Mouse (Mus musculus) limb, embryonic 14.5 days (tissue): ENCODE measurements around the gene Tnfsfm13. TPM values are rescaled to one million over a fixed set of nuclear protein-coding genes. Genes with fewer than 3 reads are reported as not detected.
"Not testable (repeated sequence)": the region's sequence is repeated elsewhere in the genome, so short reads cannot be mapped to it uniquely, and the experiment has no call there.

Source experiments
- ATAC-seq: fragments of 200-750 bp; cut with Nextera tagmentation; 2 replicates; pipeline ENCODE4 v1.8.0; 2017; ENCODE audit warnings: low read depth, moderate number of reproducible peaks, moderate TSS enrichment; ENCODE audit not compliant: low FRiP score
- DNase-seq: peaks from one replicate; pipeline ENCODE4 v3.0.0-alpha.2; 2015; ENCODE audit warnings: low spot score
- H3K27ac ChIP-seq: fragments of 300-500 bp; sonication (generic); replicated peaks from 2 replicates; pipeline ENCODE4 v1.5.1; 2014; ENCODE audit warnings: low read depth, mild to moderate bottlenecking, low read length, moderate library complexity, mixed read lengths
- H3K27me3 ChIP-seq: fragments of 300-500 bp; sonication (generic); 2 replicates; pipeline ENCODE4 v1.6.1; 2014; ENCODE audit warnings: low read length, mixed read lengths; ENCODE audit not compliant: control insufficient read depth, insufficient read depth
- H3K36me3 ChIP-seq: fragments of 300-500 bp; sonication (generic); 2 replicates; pipeline ENCODE4 v1.6.1; 2014; ENCODE audit warnings: mild to moderate bottlenecking, low read length, moderate library complexity, mixed read lengths; ENCODE audit not compliant: control insufficient read depth, insufficient read depth
- H3K4me1 ChIP-seq: fragments of 300-500 bp; sonication (generic); 2 replicates; pipeline ENCODE4 v1.6.1; 2014; ENCODE audit warnings: antibody characterized with exemption, low read length, mixed read lengths; ENCODE audit not compliant: control insufficient read depth, insufficient read depth
- H3K4me2 ChIP-seq: fragments of 300-500 bp; sonication (generic); replicated peaks from 2 replicates; pipeline ENCODE4 v1.6.1; 2014; ENCODE audit warnings: low read depth, mild to moderate bottlenecking, low read length, moderate library complexity; ENCODE audit not compliant: severe bottlenecking
- H3K4me3 ChIP-seq: fragments of 300-500 bp; sonication (generic); replicated peaks from 2 replicates; pipeline ENCODE4 v1.5.1; 2014; ENCODE audit warnings: low read length
- H3K9ac ChIP-seq: fragments of 300-500 bp; sonication (generic); 2 replicates; pipeline ENCODE4 v1.6.1; 2014; ENCODE audit warnings: mild to moderate bottlenecking, low read depth, low read length, moderate library complexity; ENCODE audit not compliant: severe bottlenecking
- H3K9me3 ChIP-seq: fragments of 300-500 bp; sonication (generic); 2 replicates; pipeline ENCODE4 v1.6.1; 2016; ENCODE audit warnings: low read length; ENCODE audit not compliant: control insufficient read depth
- POLR2A ChIP-seq: fragments of 200-500 bp; IDR thresholded peaks from 2 replicates; pipeline ENCODE4 v1.8.0; 2012; ENCODE audit warnings: inconsistent platforms, mild to moderate bottlenecking, moderate library complexity, borderline replicate concordance; ENCODE audit not compliant: insufficient read depth, insufficient read length; ENCODE audit errors: extremely low read depth
- WGBS: fragments of 180-500 bp; shearing (Covaris S2); extraction: QIAGEN DNeasy Blood & Tissue Kit; methylation state at CpG from one replicate; pipeline ENCODE4 v1.1.7; 2014; 5-methylcytosine and 5-hydroxymethylcytosine counted together
- polyA plus RNA-seq, 2 experiments: library from polyadenylated mRNA; depleted of rRNA in 1 of 2; stranded (reverse) in 1 of 2; unstranded in 1 of 2; fragments of >200 nt; fragmentation: Nextera tagmentation in 1 of 2; extraction: Ambion mirVana in 1 of 2; gene quantifications; 2 replicates each; pipeline versions ENCODE4 v1.2.1 to v1.2.3; 2012 to 2014

Tnfsfm13 gene
- polyA plus RNA-seq, 2 experiments, result 6.6 to 6.9 TPM

- H3K9ac ChIP-seq, result no peak overlapping the region
- DNase-seq (no peak), ATAC-seq (no peak)
- H3K4me2 ChIP-seq, result no peak overlapping the region
- H3K27me3 ChIP-seq, result no peaks in the 10 kb centered on the region
- no peak overlapping the region for H3K4me3 ChIP-seq
- TF ChIP-seq POLR2A, result no peak
- H3K36me3 ChIP-seq, result no peaks in the 10 kb centered on the region
- H3K4me1 ChIP-seq, result no peaks in the 10 kb centered on the region; the same call in 1 of the 2 replicates
- 26% methylated on average over 2 of the region's 2 CpGs for WGBS
- H3K9me3 ChIP-seq, result no peaks in the 10 kb centered on the region
- no peak overlapping the region for H3K27ac ChIP-seq
Observed at GRCm38 (mm10) chr11:69704613-69705010, 8.7 kb upstream of the Tnfsfm13 start.

- Histone ChIP-seq H3K9me3 (no peaks in the 10 kb centered on the region), H3K4me3 (no peak overlapping the region), H3K4me1 (no peaks in the 10 kb centered on the region; the same call in 1 of the 2 replicates), H3K4me2 (no peak overlapping the region), H3K27me3 (no peaks in the 10 kb centered on the region), H3K9ac (no peak overlapping the region), H3K36me3 (no peaks in the 10 kb centered on the region), H3K27ac (no peak overlapping the region)
- no peak for TF ChIP-seq POLR2A
- no peak for ATAC-seq
- DNase-seq, result no peak
- WGBS, result 66% methylated on average over 8 of the region's 8 CpGs
Observed at GRCm38 (mm10) chr11:69703814-69704612, 8.1 kb upstream of the Tnfsfm13 start.

- not testable (repeated sequence) for H3K9me3 ChIP-seq, H3K27me3 ChIP-seq, H3K4me1 ChIP-seq, H3K36me3 ChIP-seq, H3K27ac ChIP-seq, H3K4me3 ChIP-seq, DNase-seq, ATAC-seq, H3K9ac ChIP-seq, H3K4me2 ChIP-seq
- 84% methylated on average over 2 of the region's 3 CpGs for WGBS
Observed at GRCm38 (mm10) chr11:69703381-69703780, 7.5 kb upstream of the Tnfsfm13 start.

GRCm38 (mm10) chr11:69702886-69703285 lies 7.0 kb upstream of the Tnfsfm13 start:
- not testable (repeated sequence) for H3K36me3 ChIP-seq, DNase-seq, H3K9ac ChIP-seq, ATAC-seq, H3K4me2 ChIP-seq, H3K4me3 ChIP-seq, H3K27ac ChIP-seq, H3K4me1 ChIP-seq, H3K27me3 ChIP-seq, H3K9me3 ChIP-seq
- 90% methylated on average over 10 of the region's 10 CpGs for WGBS

GRCm38 (mm10) chr11:69699595-69699994 lies 3.7 kb upstream of the Tnfsfm13 start:
- TF ChIP-seq POLR2A, result no peak
- no peak for ATAC-seq

More at GRCm38 (mm10) chr11:69699595-69699994, 3.7 kb upstream of the Tnfsfm13 start:
- 0 out of 2 replicates have a peak, but pooled peaks cover 5% of the 10 kb centered on the region for H3K9me3 ChIP-seq
- H3K4me1 ChIP-seq, result peaks cover 7% of the 10 kb centered on the region
- H3K4me3 ChIP-seq, result no peak overlapping the region
- no peak overlapping the region for H3K27ac ChIP-seq
- H3K4me2 ChIP-seq, result no peak overlapping the region
- no peak overlapping the region for H3K9ac ChIP-seq
- 45% methylated on average over 1 of the region's 1 CpGs for WGBS
- no peaks in the 10 kb centered on the region for H3K36me3 ChIP-seq
- no peaks in the 10 kb centered on the region for H3K27me3 ChIP-seq
- DNase-seq, result no peak
